Mouse (Mus musculus) C2C12 (cell line): ENCODE results near the gene Kansl1l.

ENCODE experiments used
- CEBPB ChIP-seq: IDR thresholded peaks from one replicate; pipeline ENCODE4 v1.6.1; 2011; ENCODE audit warnings: low read depth, mild to moderate bottlenecking, control low read depth, moderate library complexity
- CTCF ChIP-seq: IDR thresholded peaks from one replicate; pipeline ENCODE4 v1.5.1; 2011; ENCODE audit not compliant: control insufficient read depth, insufficient read depth, insufficient read length

DNA sequence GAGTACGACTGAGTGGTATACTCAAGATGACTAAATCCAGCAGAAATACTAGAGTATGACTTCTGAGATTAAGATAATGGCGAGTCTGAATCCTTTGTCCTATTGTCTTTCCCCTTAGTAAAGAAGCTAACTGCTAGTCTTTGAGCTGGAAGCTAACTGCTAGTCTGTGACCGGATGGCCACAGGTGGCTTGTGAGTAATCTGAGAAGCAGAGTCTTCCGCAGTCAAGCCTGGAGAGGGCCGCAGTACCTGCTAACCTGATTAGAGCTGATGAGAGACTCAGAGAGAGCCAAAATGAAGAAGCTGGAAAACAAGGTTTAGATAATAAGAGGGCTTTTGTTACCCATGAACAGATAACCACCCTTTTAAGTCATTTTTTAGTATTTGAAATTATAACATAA lies 12.7 kb downstream of the Kansl1l start:
- TF ChIP-seq CEBPB (no peak), CTCF (no peak)
